Mouse (Mus musculus): Measurements from ENCODE around the gene Nr1h5. TPM values are rescaled to one million over a fixed set of nuclear protein-coding genes. Genes with fewer than 3 reads are reported as not detected.

The Nr1h5 gene
- polyA plus RNA-seq, 1 experiment from 2014 or later = not detected

DNA sequence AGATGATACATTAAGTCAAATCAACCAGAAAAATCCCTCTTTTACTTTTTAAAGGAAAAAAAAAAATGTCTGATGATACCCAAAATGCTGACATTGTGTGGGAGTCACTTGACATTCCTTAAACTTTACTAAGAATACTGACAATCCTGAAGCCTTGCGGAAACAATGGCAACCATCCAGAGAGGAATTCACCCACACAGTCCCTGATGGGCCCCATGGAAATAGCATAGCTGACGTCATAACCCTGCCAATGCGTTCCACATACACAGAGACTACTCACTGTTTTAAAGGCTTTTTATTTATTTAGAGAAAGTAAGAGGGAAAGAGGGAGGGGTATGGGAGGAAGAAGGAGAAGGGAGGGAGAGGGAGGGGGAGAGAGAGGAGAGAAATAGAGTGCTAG lies 29.0 kb upstream of the Nr1h5 start:
- H3K36me3 ChIP-seq (ENCODE audit: insufficient read depth, low read length) = no peaks in the 10 kb centered on the region
- H3K27me3 ChIP-seq (ENCODE audit: insufficient read depth, low read length) = no peaks in the 10 kb centered on the region
- H3K9ac ChIP-seq (ENCODE audit: low read depth, low read length) = no peak overlapping the region
- H3K4me3 ChIP-seq (replicated peaks; ENCODE audit: low read depth, low read length) = no peak overlapping the region
- H3K4me1 ChIP-seq (replicated peaks; ENCODE audit: insufficient read depth, low read length) = no peaks in the 10 kb centered on the region
- WGBS = 29% methylated on average over 3 of the region's 3 CpGs
- H3K27ac ChIP-seq = no peak overlapping the region
- TF ChIP-seq CTCF (IDR thresholded peaks at IDR 0.05; ENCODE audit: low read depth) = no peak
- DNase-seq (ENCODE audit: low spot score) (no peak), ATAC-seq (replicated peaks; ENCODE audit: low FRiP score, low read depth) (no peak)
- H3K4me2 ChIP-seq (ENCODE audit: low read length) = no peak overlapping the region
- H3K9me3 ChIP-seq (replicated peaks; ENCODE audit: low read length) = no peaks in the 10 kb centered on the region

DNA sequence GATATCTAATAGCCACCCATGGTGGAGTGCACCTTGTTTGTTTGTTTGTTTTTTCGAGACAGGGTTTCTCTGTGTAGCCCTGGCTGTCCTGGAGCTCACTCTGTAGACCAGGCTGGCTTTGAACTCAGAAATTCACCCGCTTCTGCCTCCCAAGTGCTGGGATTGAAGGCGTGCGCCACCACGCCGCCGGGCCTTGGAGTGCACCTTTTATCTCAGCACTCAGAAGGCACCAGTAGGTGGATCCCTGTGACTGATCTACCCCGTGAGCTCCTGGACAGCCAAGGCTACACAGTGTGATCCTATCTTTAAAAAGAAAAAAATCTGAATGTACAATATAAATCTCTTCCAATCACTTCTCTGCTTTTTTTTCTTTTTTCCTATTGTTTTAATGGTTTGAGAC lies 27.1 kb upstream of the Nr1h5 start:
- no peaks in the 10 kb centered on the region for H3K4me1 ChIP-seq (replicated peaks; ENCODE audit: insufficient read depth, low read length)
- 80% methylated on average over 8 of the region's 8 CpGs for WGBS
- no peaks in the 10 kb centered on the region for H3K27me3 ChIP-seq (ENCODE audit: insufficient read depth, low read length)
- H3K36me3 ChIP-seq (ENCODE audit: insufficient read depth, low read length) = no peaks in the 10 kb centered on the region
- TF ChIP-seq CTCF (IDR thresholded peaks at IDR 0.05; ENCODE audit: low read depth) = no peak
- no peak overlapping the region for H3K27ac ChIP-seq
- no peaks in the 10 kb centered on the region for H3K9me3 ChIP-seq (replicated peaks; ENCODE audit: low read length)
- ATAC-seq (replicated peaks; ENCODE audit: low FRiP score, low read depth) (no peak), DNase-seq (ENCODE audit: low spot score) (no peak)
- no peak overlapping the region for H3K9ac ChIP-seq (ENCODE audit: low read depth, low read length)
- no peak overlapping the region for H3K4me3 ChIP-seq (replicated peaks; ENCODE audit: low read depth, low read length)
- H3K4me2 ChIP-seq (ENCODE audit: low read length) = no peak overlapping the region

DNA sequence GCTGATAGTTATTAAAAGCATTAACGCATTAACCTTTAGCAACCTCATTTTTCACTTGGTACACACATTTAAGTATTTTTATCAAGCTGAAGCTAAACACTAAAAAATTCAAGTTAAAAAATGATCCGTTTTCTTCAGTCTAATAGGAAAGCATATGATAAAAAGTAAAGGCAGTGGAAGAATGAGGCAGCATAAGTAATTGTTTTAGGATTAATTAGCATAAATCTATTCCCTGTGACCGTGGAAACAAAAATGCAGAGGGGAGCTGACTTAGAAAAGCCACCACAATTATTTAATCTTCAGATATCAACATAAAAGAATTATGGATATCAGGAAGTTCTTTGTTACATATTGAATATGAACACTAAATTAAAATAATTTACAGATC lies 16.4 kb upstream of the Nr1h5 start:
- WGBS = 59% methylated on average over 3 of the region's 3 CpGs
- H3K9ac ChIP-seq (ENCODE audit: low read depth, low read length) = no peak overlapping the region
- no peak for ATAC-seq (replicated peaks; ENCODE audit: low FRiP score, low read depth)

DNA sequence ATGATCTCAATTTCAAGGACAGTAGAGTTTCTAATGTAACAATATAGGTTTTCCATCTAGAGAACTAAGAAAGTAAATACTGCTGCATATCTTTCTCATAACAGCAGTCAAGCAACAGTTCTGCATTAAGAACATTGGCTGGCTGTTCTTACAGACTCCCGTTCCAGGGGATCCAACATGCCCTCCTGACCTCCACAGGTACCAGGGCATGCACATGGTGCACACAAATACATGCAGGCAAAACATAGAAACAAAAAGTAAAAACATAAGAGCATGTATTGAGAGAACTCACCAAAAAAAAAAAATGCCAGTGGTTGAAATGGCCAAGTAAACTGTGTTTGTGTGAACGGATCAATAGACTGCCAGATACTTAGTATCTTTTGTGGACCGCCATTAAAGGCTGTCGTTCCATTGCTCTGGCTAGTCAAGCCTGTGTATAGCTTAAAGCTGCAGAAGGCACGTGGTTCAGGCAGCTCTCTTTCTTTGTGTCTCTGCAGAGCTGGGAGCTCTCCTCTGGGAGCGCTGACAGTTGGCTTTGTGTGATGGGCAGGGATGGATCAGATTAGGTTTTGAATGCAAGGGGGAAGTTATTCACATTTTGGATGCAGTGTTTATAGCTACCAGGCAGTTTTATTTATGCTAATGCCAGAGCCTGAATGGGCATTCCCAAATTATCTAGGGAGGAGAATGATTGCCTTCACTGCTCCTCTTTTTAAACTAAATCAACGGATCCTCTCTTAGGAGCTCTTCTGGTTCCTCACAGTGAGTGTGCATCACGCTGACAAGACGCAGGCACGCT lies 15.8 kb upstream of the Nr1h5 start:
- Histone ChIP-seq H3K4me1 (replicated peaks; ENCODE audit: insufficient read depth, low read length) (no peaks in the 10 kb centered on the region), H3K9me3 (replicated peaks; ENCODE audit: low read length) (no peaks in the 10 kb centered on the region), H3K27me3 (ENCODE audit: insufficient read depth, low read length) (no peaks in the 10 kb centered on the region), H3K36me3 (ENCODE audit: insufficient read depth, low read length) (no peaks in the 10 kb centered on the region), H3K4me3 (replicated peaks; ENCODE audit: low read depth, low read length) (no peak overlapping the region), H3K27ac (no peak overlapping the region), H3K9ac (ENCODE audit: low read depth, low read length) (no peak overlapping the region), H3K4me2 (ENCODE audit: low read length) (no peak overlapping the region)
- DNase-seq (ENCODE audit: low spot score) (no peak), ATAC-seq (replicated peaks; ENCODE audit: low FRiP score, low read depth) (no peak)
- 47% methylated on average over 10 of the region's 10 CpGs for WGBS
- no peak for TF ChIP-seq CTCF (IDR thresholded peaks at IDR 0.05; ENCODE audit: low read depth)

More for the DNA sequence above, 16.4 kb upstream of the Nr1h5 start:
- no peak for TF ChIP-seq CTCF (IDR thresholded peaks at IDR 0.05; ENCODE audit: low read depth)
- Histone ChIP-seq H3K27ac (no peak overlapping the region), H3K36me3 (ENCODE audit: insufficient read depth, low read length) (no peaks in the 10 kb centered on the region), H3K4me3 (replicated peaks; ENCODE audit: low read depth, low read length) (no peak overlapping the region), H3K27me3 (ENCODE audit: insufficient read depth, low read length) (no peaks in the 10 kb centered on the region), H3K9me3 (replicated peaks; ENCODE audit: low read length) (no peaks in the 10 kb centered on the region), H3K4me1 (replicated peaks; ENCODE audit: insufficient read depth, low read length) (no peaks in the 10 kb centered on the region), H3K4me2 (ENCODE audit: low read length) (no peak overlapping the region)
- no peak for DNase-seq (ENCODE audit: low spot score)

DNA sequence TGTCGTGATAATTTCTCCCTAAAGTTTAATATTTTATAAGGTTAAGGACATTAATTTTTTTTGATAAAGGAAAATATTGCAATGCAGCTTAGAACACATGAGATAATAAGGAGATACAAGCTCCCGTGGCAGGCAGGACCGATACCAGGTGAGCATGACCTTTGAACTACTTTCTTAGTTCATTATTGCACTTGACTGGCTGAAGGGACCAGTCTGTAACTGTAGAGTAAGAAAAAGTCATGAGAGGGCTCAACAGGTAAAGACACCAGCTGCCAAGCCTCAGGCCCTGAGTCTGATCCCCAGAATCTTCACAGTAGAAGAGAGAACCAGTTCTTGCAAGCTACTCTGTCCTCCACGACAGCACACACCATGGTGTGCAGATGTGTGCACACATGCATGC lies 13.0 kb upstream of the Nr1h5 start:
- H3K4me1 ChIP-seq (replicated peaks; ENCODE audit: insufficient read depth, low read length) = no peaks in the 10 kb centered on the region
- H3K27me3 ChIP-seq (ENCODE audit: insufficient read depth, low read length) = no peaks in the 10 kb centered on the region
- H3K4me2 ChIP-seq (ENCODE audit: low read length) = no peak overlapping the region
- H3K27ac ChIP-seq = no peak overlapping the region
- WGBS = 84% methylated on average over 4 of the region's 4 CpGs
- ATAC-seq (replicated peaks; ENCODE audit: low FRiP score, low read depth) (no peak), DNase-seq (ENCODE audit: low spot score) (no peak)
- H3K9me3 ChIP-seq (replicated peaks; ENCODE audit: low read length) = no peaks in the 10 kb centered on the region
- no peaks in the 10 kb centered on the region for H3K36me3 ChIP-seq (ENCODE audit: insufficient read depth, low read length)
- H3K9ac ChIP-seq (ENCODE audit: low read depth, low read length) = no peak overlapping the region
- TF ChIP-seq CTCF (IDR thresholded peaks at IDR 0.05; ENCODE audit: low read depth) = no peak
- no peak overlapping the region for H3K4me3 ChIP-seq (replicated peaks; ENCODE audit: low read depth, low read length)

DNA sequence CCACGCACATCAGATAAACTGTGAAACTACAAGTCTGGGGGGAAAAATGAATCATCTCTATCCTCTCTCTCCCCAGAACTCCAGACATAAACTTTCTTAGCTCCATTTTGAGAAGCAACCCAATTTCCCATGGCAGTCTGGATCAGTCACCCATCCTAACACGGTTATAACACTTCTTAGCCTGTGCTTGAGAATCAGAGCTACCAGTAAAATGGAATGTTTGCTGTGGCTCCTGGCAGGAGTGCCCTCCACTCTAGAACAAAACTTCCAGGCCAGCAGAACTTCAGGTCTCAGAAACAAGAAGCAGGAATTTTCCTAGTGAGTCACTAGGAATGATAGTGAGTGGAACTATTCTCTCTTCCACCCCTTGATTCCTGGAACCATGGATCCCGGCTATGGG lies 6.6 kb upstream of the Nr1h5 start:
- DNase-seq (ENCODE audit: low spot score) (no peak), ATAC-seq (replicated peaks; ENCODE audit: low FRiP score, low read depth) (no peak)
- Histone ChIP-seq H3K9ac (ENCODE audit: low read depth, low read length) (no peak overlapping the region), H3K36me3 (ENCODE audit: insufficient read depth, low read length) (no peaks in the 10 kb centered on the region), H3K9me3 (replicated peaks; ENCODE audit: low read length) (no peaks in the 10 kb centered on the region), H3K4me2 (ENCODE audit: low read length) (no peak overlapping the region), H3K4me3 (replicated peaks; ENCODE audit: low read depth, low read length) (no peak overlapping the region), H3K27ac (no peak overlapping the region), H3K27me3 (ENCODE audit: insufficient read depth, low read length) (no peaks in the 10 kb centered on the region), H3K4me1 (replicated peaks; ENCODE audit: insufficient read depth, low read length) (no peaks in the 10 kb centered on the region)
- no peak for TF ChIP-seq CTCF (IDR thresholded peaks at IDR 0.05; ENCODE audit: low read depth)
- WGBS = 84% methylated on average over 3 of the region's 3 CpGs

DNA sequence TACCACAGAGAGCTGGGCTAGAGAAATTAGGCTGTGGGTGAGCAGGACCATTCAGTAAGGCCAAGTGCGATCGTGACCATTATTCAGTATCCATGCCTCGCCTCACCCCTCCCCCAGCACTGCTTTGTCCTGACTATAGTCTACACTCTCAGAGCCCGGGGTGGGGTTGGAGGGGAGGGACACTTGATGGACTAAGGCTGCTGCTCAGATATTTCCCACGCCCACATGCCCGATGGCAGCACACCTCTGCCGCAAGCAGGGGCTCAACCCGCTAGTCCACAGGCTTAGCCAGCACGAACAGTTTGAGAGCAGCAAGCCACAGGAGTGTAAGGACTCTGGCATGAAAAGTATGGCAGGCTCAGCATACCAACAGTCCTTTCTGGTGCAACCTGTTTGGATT lies 6.1 kb upstream of the Nr1h5 start:
- no peak overlapping the region for H3K9ac ChIP-seq (ENCODE audit: low read depth, low read length)
- DNase-seq (ENCODE audit: low spot score) (no peak), ATAC-seq (replicated peaks; ENCODE audit: low FRiP score, low read depth) (no peak)
- no peak overlapping the region for H3K27ac ChIP-seq
- H3K4me2 ChIP-seq (ENCODE audit: low read length) = no peak overlapping the region
- H3K9me3 ChIP-seq (replicated peaks; ENCODE audit: low read length) = no peaks in the 10 kb centered on the region
- H3K27me3 ChIP-seq (ENCODE audit: insufficient read depth, low read length) = no peaks in the 10 kb centered on the region
- H3K36me3 ChIP-seq (ENCODE audit: insufficient read depth, low read length) = no peaks in the 10 kb centered on the region
- H3K4me3 ChIP-seq (replicated peaks; ENCODE audit: low read depth, low read length) = no peak overlapping the region
- H3K4me1 ChIP-seq (replicated peaks; ENCODE audit: insufficient read depth, low read length) = no peaks in the 10 kb centered on the region
- no peak for TF ChIP-seq CTCF (IDR thresholded peaks at IDR 0.05; ENCODE audit: low read depth)
- WGBS = 81% methylated on average over 9 of the region's 9 CpGs
